Mouse (Mus musculus) ES-Bruce4 (cell line): ENCODE data around the gene Arhgap15.

Source experiments
- CTCF ChIP-seq: IDR thresholded peaks from one replicate; pipeline ENCODE4 v1.8.1; 2011; ENCODE audit warnings: low read depth, low read length
- EP300 ChIP-seq: IDR thresholded peaks from 2 replicates; pipeline ENCODE4 v1.6.1; 2011; ENCODE audit warnings: low read depth, low read length; ENCODE audit not compliant: insufficient read depth

DNA sequence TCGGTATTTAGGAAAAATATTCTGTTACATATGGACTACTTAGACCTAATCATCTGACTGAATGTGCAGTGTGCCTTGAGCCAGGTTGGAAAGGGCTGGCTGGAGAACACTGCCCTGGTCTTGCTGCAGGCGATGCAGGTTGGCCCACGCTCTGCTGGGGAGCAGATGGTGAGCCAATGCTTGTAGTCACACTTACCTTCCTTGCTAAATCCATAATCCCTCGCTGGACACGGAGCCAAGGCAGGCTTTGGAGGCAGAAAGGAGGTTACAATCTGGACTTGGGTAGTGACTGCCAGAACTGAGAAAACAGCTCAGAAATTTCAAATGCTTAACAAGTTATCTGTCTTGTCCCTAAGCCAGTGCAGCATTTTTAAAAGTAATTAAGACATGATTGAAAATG, 241.2 kb downstream of the Arhgap15 start:
- no peak for TF ChIP-seq EP300
- no peak for TF ChIP-seq CTCF
